Mouse (Mus musculus): ENCODE results near the gene Ubox5. TPM values are rescaled to one million over a fixed set of nuclear protein-coding genes. Genes with fewer than 3 reads are reported as not detected.
A peak's percentile ranks its signal among the peaks of the same experiment; 100 is the strongest.

Gene Ubox5
- total RNA-seq, 2 experiments from 2014 or later, result 11.0 to 11.7 TPM

DNA sequence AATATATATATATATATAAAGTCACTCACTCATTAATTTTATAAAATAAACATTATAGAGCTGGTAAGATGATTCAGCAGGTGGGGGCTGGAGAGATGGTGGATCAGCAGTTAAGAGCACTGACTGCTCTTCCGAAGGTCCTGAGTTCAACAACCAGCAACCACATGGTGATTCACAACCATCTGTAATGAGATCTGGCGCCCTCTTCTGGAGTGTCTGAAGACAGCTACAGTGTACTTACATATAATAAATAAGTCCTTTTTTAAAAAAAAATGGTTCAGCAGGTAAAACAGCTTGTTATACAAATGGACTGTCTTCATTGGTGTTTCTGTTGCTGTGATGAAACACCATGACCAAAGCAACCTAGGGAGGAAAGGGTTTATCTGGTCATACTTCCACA is 71.8 kb downstream of the Ubox5 start:
- Histone ChIP-seq H3K4me3 (no peak overlapping the region), H3K27ac (no peak overlapping the region)
- no peak for DNase-seq (ENCODE audit: low spot score in 2 of 2)
- TF ChIP-seq CTCF (conservative IDR thresholded peaks at IDR 0.05), result peak; percentile 58

DNA sequence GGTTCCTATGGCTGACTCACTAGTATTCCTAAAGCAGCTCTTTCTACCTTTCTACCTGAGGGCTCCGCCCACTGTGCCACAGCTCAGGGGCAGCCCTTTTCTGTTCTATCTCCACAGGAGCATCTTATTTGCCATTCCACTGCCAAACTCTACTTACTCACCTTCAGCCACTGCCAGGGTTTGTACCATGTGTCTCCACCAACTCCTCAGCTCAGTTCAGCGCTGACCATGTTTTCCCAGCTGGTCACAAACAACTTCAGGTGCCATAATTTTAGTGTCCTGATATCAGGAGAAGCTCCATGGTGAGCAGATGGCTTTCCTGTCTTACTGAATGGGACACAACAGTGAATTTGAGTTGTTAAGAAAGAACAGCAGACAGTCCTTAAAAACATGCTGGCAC is 72.4 kb downstream of the Ubox5 start:
- H3K27ac ChIP-seq, result no peak overlapping the region
- no peak for TF ChIP-seq CTCF (conservative IDR thresholded peaks at IDR 0.05)
- H3K4me3 ChIP-seq, result no peak overlapping the region
- no peak for DNase-seq (ENCODE audit: low spot score in 2 of 2)

DNA sequence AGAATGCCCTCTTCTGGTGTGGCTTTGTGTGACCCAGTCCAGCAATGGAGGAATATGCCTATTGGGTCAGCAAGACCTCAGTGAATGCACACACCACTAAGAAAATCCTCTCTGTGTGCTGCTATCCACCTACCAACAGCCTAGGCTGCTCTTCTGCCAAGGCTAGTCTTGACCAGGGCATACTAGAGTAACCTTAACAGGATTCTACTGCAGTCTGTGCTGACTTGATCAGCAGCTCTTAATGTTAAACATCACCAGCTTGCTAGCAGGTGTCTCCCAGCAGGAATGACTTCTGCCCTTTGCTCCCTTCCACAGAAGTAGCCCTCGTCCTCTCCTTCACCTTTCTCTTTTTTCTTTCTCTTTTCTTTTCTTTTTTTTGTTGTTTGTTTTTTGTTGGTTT is 73.5 kb downstream of the Ubox5 start:
- no peak for DNase-seq (ENCODE audit: low spot score in 2 of 2)
- Histone ChIP-seq H3K27ac (no peak overlapping the region), H3K4me3 (no peak overlapping the region)
- TF ChIP-seq CTCF (conservative IDR thresholded peaks at IDR 0.05), result no peak

DNA sequence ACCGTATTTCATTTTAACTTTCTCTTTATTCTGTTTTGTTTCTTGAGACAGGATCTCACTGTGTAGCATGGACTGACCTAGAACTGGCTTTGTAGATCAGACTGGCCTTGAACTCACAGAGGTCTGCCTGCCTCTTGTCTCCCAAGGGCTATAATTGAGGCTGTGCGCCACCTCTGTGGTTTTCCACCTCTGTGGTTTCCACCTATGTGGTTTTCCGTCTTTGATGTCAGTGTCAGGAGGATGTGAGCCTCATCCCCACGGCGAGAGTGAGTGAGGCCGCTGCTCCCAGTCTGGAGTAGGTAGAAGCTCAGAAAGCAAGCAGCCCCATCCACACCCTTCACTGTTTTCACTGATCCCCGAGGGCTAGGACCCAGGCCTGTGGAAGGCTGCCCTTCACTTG is 75.0 kb downstream of the Ubox5 start:
- no peak for TF ChIP-seq CTCF (conservative IDR thresholded peaks at IDR 0.05)
- H3K4me3 ChIP-seq, result no peak overlapping the region
- no peak overlapping the region for H3K27ac ChIP-seq
- no peak for DNase-seq (ENCODE audit: low spot score in 2 of 2)

DNA sequence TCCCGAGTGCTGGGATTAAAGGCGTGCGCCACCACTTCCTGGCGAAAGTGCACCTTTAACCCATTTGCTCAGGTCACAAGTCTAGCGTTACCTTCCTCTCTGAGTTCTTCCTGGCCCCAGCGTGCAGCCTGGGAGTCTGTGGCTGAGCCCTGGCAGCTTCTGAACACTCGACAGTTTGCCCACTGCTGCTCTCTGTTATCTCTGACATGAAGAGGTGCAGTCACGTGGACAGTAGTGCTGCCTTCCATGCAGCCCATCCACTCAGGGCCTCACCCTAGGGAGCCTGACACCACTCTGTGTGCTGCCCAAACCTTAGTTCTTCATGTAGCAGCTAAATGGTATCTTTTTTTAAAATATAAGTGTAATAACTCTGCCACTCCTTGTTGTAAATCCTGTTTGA is 82.9 kb downstream of the Ubox5 start:
- no peak overlapping the region for H3K27ac ChIP-seq
- no peak for TF ChIP-seq CTCF (conservative IDR thresholded peaks at IDR 0.05)
- DNase-seq (ENCODE audit: low spot score in 2 of 2), result no peak
- no peak overlapping the region for H3K4me3 ChIP-seq

DNA sequence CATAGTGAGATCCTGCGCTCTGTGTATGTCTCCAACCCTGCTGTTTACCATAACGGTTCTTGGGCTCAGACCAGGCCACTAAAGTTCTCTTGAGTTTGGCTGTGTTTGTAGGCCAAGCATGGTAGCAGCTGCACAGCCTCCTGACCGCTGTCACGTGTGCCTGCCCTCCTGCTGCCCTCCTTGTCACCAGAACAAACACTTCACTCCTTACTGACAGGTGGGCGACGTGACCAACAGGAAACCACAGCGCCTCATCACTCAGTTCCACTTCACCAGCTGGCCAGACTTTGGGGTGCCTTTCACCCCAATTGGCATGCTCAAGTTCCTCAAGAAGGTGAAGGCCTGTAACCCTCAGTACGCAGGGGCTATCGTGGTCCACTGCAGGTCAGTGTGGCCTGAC is 89.6 kb downstream of the Ubox5 start:
- Histone ChIP-seq H3K27ac (no peak overlapping the region), H3K4me3 (no peak overlapping the region)
- DNase-seq (ENCODE audit: low spot score in 2 of 2), result no peak
- no peak for TF ChIP-seq CTCF (conservative IDR thresholded peaks at IDR 0.05)

Other genes starting within 250 kb of the Ubox5 start
- 1 to 10 TPM; 6.6 to 7.5 TPM for gene Cpxm1, start 232.5 kb downstream of the Ubox5 start, total RNA-seq (2021)
- not detected for gene Gm28372, start 224.8 kb downstream of the Ubox5 start, total RNA-seq (2021)
- gene 1700020A23Rik, start 224.8 kb downstream of the Ubox5 start, total RNA-seq (2021), result not detected
- gene Tmem239, start 223.6 kb downstream of the Ubox5 start, total RNA-seq (2021), result not detected
- 100 to 1,000 TPM in 1 of 2 experiments, 10 to 100 TPM in 1; 91.3 to 104 TPM for gene Vps16, start 205.7 kb downstream of the Ubox5 start, total RNA-seq (2021)
- gene Pced1a, start 205.3 kb downstream of the Ubox5 start, total RNA-seq (2021), result 10 to 100 TPM; 23.0 to 27.3 TPM
- 100 to 1,000 TPM; 326 to 341 TPM for gene Ptpra, start 179.8 kb downstream of the Ubox5 start, total RNA-seq (2021)
- gene Mrps26, start 66.3 kb downstream of the Ubox5 start, total RNA-seq (2021), result 10 to 100 TPM; 82.5 to 86.7 TPM
- gene Oxt, start 53.9 kb downstream of the Ubox5 start, total RNA-seq (2021), result not detected
- gene Avp, start 47.5 kb downstream of the Ubox5 start, total RNA-seq (2021), result 1 to 10 TPM; 2.1 to 2.6 TPM
- 1 to 10 TPM; 8.8 to 8.9 TPM for gene Fastkd5, start within 50 bp of the Ubox5 start, total RNA-seq (2021)
- 100 to 1,000 TPM; 185 to 196 TPM for gene Lzts3, start 12.8 kb upstream of the Ubox5 start, total RNA-seq (2021)
- gene Ddrgk1, start 34.6 kb upstream of the Ubox5 start, total RNA-seq (2021), result 10 to 100 TPM; 97.6 to 98.1 TPM
- gene Itpa, start 37.6 kb upstream of the Ubox5 start, total RNA-seq (2021), result 10 to 100 TPM; 36.0 to 36.8 TPM
- gene Slc4a11, start 67.5 kb upstream of the Ubox5 start, total RNA-seq (2021), result under 1 TPM; 0.61 to 0.66 TPM